Mouse (Mus musculus) midbrain, postnatal 0 days (tissue): Measurements from ENCODE around the gene Zbtb5. TPM values are rescaled to one million over a fixed set of nuclear protein-coding genes. Genes with fewer than 3 reads are reported as not detected.

ENCODE experiments used
- ATAC-seq: fragments of 200-750 bp; cut with Nextera tagmentation; 2 replicates; pipeline ENCODE4 v1.8.0; 2017; ENCODE audit warnings: moderate number of reproducible peaks, mild to moderate bottlenecking, moderate TSS enrichment, moderate library complexity; ENCODE audit not compliant: low FRiP score
- DNase-seq: peaks from one replicate; pipeline ENCODE4 v3.0.0-alpha.2; 2015; ENCODE audit warnings: low spot score
- H3K27ac ChIP-seq: fragments of 300-500 bp; sonication (generic); 2 replicates; pipeline ENCODE4 v1.5.1; 2014; ENCODE audit warnings: low read depth, mild to moderate bottlenecking, low read length, mixed read lengths
- H3K27me3 ChIP-seq: fragments of 300-500 bp; sonication (generic); 2 replicates; pipeline ENCODE4 v1.6.1; 2014; ENCODE audit warnings: low read length, control low read depth, mixed read lengths; ENCODE audit not compliant: insufficient read depth
- H3K36me3 ChIP-seq: fragments of 300-500 bp; sonication (generic); 2 replicates; pipeline ENCODE4 v1.6.1; 2014; ENCODE audit warnings: low read length, control low read depth, mixed read lengths; ENCODE audit not compliant: insufficient read depth
- H3K4me1 ChIP-seq: fragments of 300-500 bp; sonication (generic); 2 replicates; pipeline ENCODE4 v1.6.1; 2014; ENCODE audit warnings: mild to moderate bottlenecking, control low read depth, antibody characterized with exemption, low read length, mixed read lengths; ENCODE audit not compliant: insufficient read depth
- H3K4me2 ChIP-seq: fragments of 300-500 bp; sonication (generic); 2 replicates; pipeline ENCODE4 v1.6.1; 2014; ENCODE audit warnings: low read depth, mild to moderate bottlenecking, low read length, mixed read lengths; ENCODE audit not compliant: poor library complexity, severe bottlenecking
- H3K4me3 ChIP-seq: fragments of 300-500 bp; sonication (generic); 2 replicates; pipeline ENCODE4 v1.5.1; 2014; ENCODE audit warnings: low read depth, mild to moderate bottlenecking, low read length, moderate library complexity
- H3K9ac ChIP-seq: fragments of 300-500 bp; sonication (generic); replicated peaks from 2 replicates; pipeline ENCODE4 v1.6.1; 2014; ENCODE audit warnings: mild to moderate bottlenecking, low read length, moderate library complexity, mixed read lengths; ENCODE audit not compliant: poor library complexity, severe bottlenecking
- H3K9me3 ChIP-seq: fragments of 300-500 bp; sonication (generic); 2 replicates; pipeline ENCODE4 v1.6.1; 2016; ENCODE audit warnings: low read length, control low read depth
- CTCF ChIP-seq: IDR thresholded peaks from 2 replicates; pipeline ENCODE4 v1.5.1; 2016; ENCODE audit warnings: antibody characterized with exemption, mild to moderate bottlenecking
- WGBS: fragments of 180-500 bp; shearing (Covaris S2); extraction: QIAGEN DNeasy Blood & Tissue Kit; methylation state at CpG from one replicate; pipeline ENCODE4 v1.1.7; 2014; 5-methylcytosine and 5-hydroxymethylcytosine counted together
- polyA plus RNA-seq: library from polyadenylated mRNA; unstranded; fragments of >200 nt; fragmentation: Nextera tagmentation; extraction: Ambion mirVana; gene quantifications from 2 replicates; pipeline ENCODE4 v1.2.1, GENCODE M21; 2015
- total RNA-seq: library from RNA; depleted of rRNA; stranded (reverse); fragments of >200 nt; gene quantifications from 2 replicates; pipeline ENCODE4 v1.2.3, GENCODE M21; 2014; rRNA removed

The Zbtb5 gene
- total and polyA plus RNA-seq, 2 experiments from 2014 or later, result 35.9 to 57.3 TPM

GRCm38 (mm10) chr4:44944426-44945075 is 67.7 kb downstream of the Zbtb5 start:
- Histone ChIP-seq H3K27ac (no peak overlapping the region), H3K4me3 (no peak overlapping the region), H3K36me3 (no peaks in the 10 kb centered on the region), H3K4me2 (no peak overlapping the region), H3K4me1 (no peaks in the 10 kb centered on the region), H3K27me3 (no peaks in the 10 kb centered on the region), H3K9ac (no peak overlapping the region), H3K9me3 (no peaks in the 10 kb centered on the region)
- no peak for DNase-seq
- WGBS, result 67% methylated on average over 10 of the region's 10 CpGs
- ATAC-seq, result no peak
- TF ChIP-seq CTCF, result no peak

- no peak for ATAC-seq
- Histone ChIP-seq H3K27me3 (no peaks in the 10 kb centered on the region), H3K4me3 (no peak overlapping the region), H3K4me1 (no peaks in the 10 kb centered on the region), H3K9me3 (no peaks in the 10 kb centered on the region), H3K27ac (no peak overlapping the region), H3K36me3 (no peaks in the 10 kb centered on the region), H3K9ac (no peak overlapping the region), H3K4me2 (no peak overlapping the region)
- DNase-seq, result no peak
- TF ChIP-seq CTCF, result no peak
- WGBS, result 76% methylated on average over 6 of the region's 6 CpGs
Measured at GRCm38 (mm10) chr4:44943480-44943879, 68.7 kb downstream of the Zbtb5 start.

- H3K4me2 ChIP-seq, result no peak overlapping the region
- no peak overlapping the region for H3K9ac ChIP-seq
- DNase-seq (no peak), ATAC-seq (no peak)
- WGBS, result 94% methylated on average over 1 of the region's 1 CpGs
- H3K27me3 ChIP-seq, result no peaks in the 10 kb centered on the region
- H3K4me1 ChIP-seq, result no peaks in the 10 kb centered on the region
- TF ChIP-seq CTCF, result no peak
- H3K27ac ChIP-seq, result no peak overlapping the region
- no peaks in the 10 kb centered on the region for H3K9me3 ChIP-seq
- no peak overlapping the region for H3K4me3 ChIP-seq
- H3K36me3 ChIP-seq, result no peaks in the 10 kb centered on the region
Measured at GRCm38 (mm10) chr4:44942237-44942636, 70.0 kb downstream of the Zbtb5 start.

Other genes starting within 250 kb of the Zbtb5 start
- gene Grhpr, start 31.0 kb downstream of the Zbtb5 start, total RNA-seq, result 14.5 and 18.2 TPM in 2 replicates
- 31.1 and 34.1 TPM in 2 replicates for gene Grhpr, start 31.0 kb downstream of the Zbtb5 start, polyA plus RNA-seq
- 12.0 and 17.2 TPM in 2 replicates for gene Polr1e, start 6.2 kb upstream of the Zbtb5 start, total RNA-seq
- 21.0 and 22.1 TPM in 2 replicates for gene Polr1e, start 6.2 kb upstream of the Zbtb5 start, polyA plus RNA-seq
- 22.1 and 24.6 TPM in 2 replicates for gene Fbxo10, start 72.2 kb upstream of the Zbtb5 start, total RNA-seq
- 13.7 and 14.6 TPM in 2 replicates for gene Fbxo10, start 72.2 kb upstream of the Zbtb5 start, polyA plus RNA-seq
- gene Tomm5, start 95.7 kb upstream of the Zbtb5 start, total RNA-seq, result 109 and 128 TPM in 2 replicates
- gene Tomm5, start 95.7 kb upstream of the Zbtb5 start, polyA plus RNA-seq, result 194 and 204 TPM in 2 replicates
- 5.9 and 9.6 TPM in 2 replicates for gene Frmpd1, start 172.5 kb upstream of the Zbtb5 start, total RNA-seq
- gene Frmpd1, start 172.5 kb upstream of the Zbtb5 start, polyA plus RNA-seq, result 3.0 and 3.2 TPM in 2 replicates